Mouse (Mus musculus) myocyte (in vitro differentiated cells): ENCODE data around the gene Fam117b.

Experiments
- CEBPB ChIP-seq: IDR thresholded peaks from 2 replicates; pipeline ENCODE4 v1.6.1; 2011; ENCODE audit warnings: mild to moderate bottlenecking, moderate library complexity; ENCODE audit not compliant: poor library complexity, insufficient read depth, severe bottlenecking
- E2F4 ChIP-seq: IDR thresholded peaks from one replicate; pipeline ENCODE4 v1.6.1; 2011; ENCODE audit warnings: mild to moderate bottlenecking, control low read depth, moderate library complexity; ENCODE audit not compliant: insufficient read depth
- MAX ChIP-seq: IDR thresholded peaks from one replicate; pipeline ENCODE4 v1.6.1; 2011; ENCODE audit warnings: low read depth, mild to moderate bottlenecking, control low read depth
- MYOD1 ChIP-seq, 3 experiments: IDR thresholded peaks; one replicate each; pipeline ENCODE4 v1.6.1; 2011; ENCODE audit warnings: control low read depth in 2 of 3, low read depth in 2 of 3, mild to moderate bottlenecking in 2 of 3, moderate library complexity in 1 of 3; ENCODE audit not compliant: insufficient read length in 2 of 3, control insufficient read depth in 1 of 3
- MYOG ChIP-seq, 3 experiments: IDR thresholded peaks; one replicate each; pipeline ENCODE4 v1.6.1; 2011; ENCODE audit warnings: control low read depth in 2 of 3, low read depth in 2 of 3, mild to moderate bottlenecking in 2 of 3; ENCODE audit not compliant: insufficient read length in 2 of 3, control insufficient read depth in 1 of 3, insufficient read depth in 1 of 3
- POLR2A ChIP-seq: IDR thresholded peaks from one replicate; pipeline ENCODE4 v1.6.1; 2011; ENCODE audit warnings: low read depth, mild to moderate bottlenecking, control low read depth, moderate library complexity; ENCODE audit not compliant: insufficient read length
- POLR2AphosphoS2 ChIP-seq: IDR thresholded peaks from one replicate; pipeline ENCODE4 v1.6.1; 2011; ENCODE audit warnings: low read depth, control low read depth; ENCODE audit not compliant: insufficient read length
- REST ChIP-seq: IDR thresholded peaks from one replicate; pipeline ENCODE4 v1.6.1; 2011; ENCODE audit warnings: mild to moderate bottlenecking, control low read depth, moderate library complexity; ENCODE audit not compliant: insufficient read depth, insufficient read length
- SRF ChIP-seq: IDR thresholded peaks from one replicate; pipeline ENCODE4 v1.6.1; 2011; ENCODE audit warnings: low read depth; ENCODE audit not compliant: control insufficient read depth, insufficient read length

DNA sequence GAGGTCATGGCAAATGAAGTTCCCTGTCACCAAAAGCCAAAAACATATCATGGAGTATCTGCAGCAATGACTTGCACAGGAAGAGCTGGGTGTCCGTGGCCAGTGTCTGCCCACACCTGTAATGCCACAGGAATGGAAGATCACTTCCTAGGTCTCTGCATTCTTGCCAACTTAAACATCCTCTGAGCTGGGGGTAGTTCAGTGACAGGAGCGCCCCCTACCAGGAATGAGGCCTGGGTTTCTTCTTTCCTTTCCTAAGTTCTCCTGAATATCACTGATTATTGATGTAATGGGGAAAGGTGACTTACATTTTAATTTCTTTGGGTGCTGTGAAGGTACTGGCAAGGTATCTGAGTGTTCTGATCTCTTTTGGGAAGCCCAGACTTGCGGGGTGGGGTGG is 82.8 kb downstream of the Fam117b start:
- no peak for TF ChIP-seq POLR2A
- TF ChIP-seq MAX = no peak
- TF ChIP-seq POLR2AphosphoS2 = no peak
- no peak for TF ChIP-seq SRF
- no peak for TF ChIP-seq REST
- no peak for TF ChIP-seq E2F4
- no peak for TF ChIP-seq MYOG (IDR thresholded peaks at IDR 0.05; ENCODE audit: control insufficient read depth in 1 of 3, insufficient read depth in 1 of 3, insufficient read length in 2 of 3, low read depth in 2 of 3)
- TF ChIP-seq MYOD1 (IDR thresholded peaks at IDR 0.05; ENCODE audit: control insufficient read depth in 1 of 3, insufficient read length in 2 of 3, low read depth in 2 of 3) = no peak
- TF ChIP-seq CEBPB = no peak
